Mouse (Mus musculus): ENCODE measurements around the gene Gm9857.

DNA sequence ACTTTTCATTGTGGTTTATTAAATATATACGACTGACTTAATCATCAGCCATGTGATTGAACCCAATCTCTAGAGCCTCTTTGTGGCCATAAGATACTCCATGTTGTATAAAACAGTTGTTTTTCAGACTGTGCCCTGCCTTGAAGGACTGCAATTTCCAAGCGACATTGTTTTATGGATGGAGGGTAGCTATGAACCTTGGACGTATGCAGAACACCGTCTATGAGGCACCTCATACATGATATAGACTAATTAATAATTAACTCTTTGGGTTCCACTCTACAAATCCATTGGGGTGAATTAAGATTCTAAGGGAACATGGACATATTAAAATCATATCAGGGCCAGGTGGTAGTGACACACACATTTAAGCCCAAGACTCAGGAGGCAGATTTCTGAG is 14.6 kb downstream of the Gm9857 start:
- TF ChIP-seq CTCF (IDR thresholded peaks at IDR 0.05; ENCODE audit: control insufficient read depth, insufficient read depth, insufficient read length): no peak
- TF ChIP-seq USF1 (IDR thresholded peaks at IDR 0.05; ENCODE audit: low read depth): no peak
- no peak for TF ChIP-seq MAX (IDR thresholded peaks at IDR 0.05)
- TF ChIP-seq MYOG (IDR thresholded peaks at IDR 0.05; ENCODE audit: control insufficient read depth, extremely low read depth, insufficient read length): no peak
- no peak for TF ChIP-seq MYOD1 (IDR thresholded peaks at IDR 0.05; ENCODE audit: control insufficient read depth, insufficient read length, low read depth)

All from C2C12 (cell line).